Mouse (Mus musculus): Measurements from ENCODE around the gene Zyg11a. TPM values are rescaled to one million over a fixed set of nuclear protein-coding genes. Genes with fewer than 3 reads are reported as not detected.
"Not testable (repeated sequence)": the region's sequence is repeated elsewhere in the genome, so short reads cannot be mapped to it uniquely, and the experiment has no call there.

Gene Zyg11a
- polyA plus RNA-seq, 1 experiment from 2014 or later = not detected

GRCm38 (mm10) chr4:108143178-108143577 is 74.7 kb downstream of the Zyg11a start:
- not testable (repeated sequence) for ATAC-seq (ENCODE audit: insufficient number of reproducible peaks, low FRiP score, low TSS enrichment, low read depth)

GRCm38 (mm10) chr4:108136938-108137337 is 80.9 kb downstream of the Zyg11a start:
- Histone ChIP-seq H3K9ac (no peak overlapping the region), H3K4me2 (no peak overlapping the region), H3K27me3 (no peaks in the 10 kb centered on the region), H3K27ac (no peak overlapping the region), H3K36me3 (no peaks in the 10 kb centered on the region), H3K4me1 (no peaks in the 10 kb centered on the region), H3K4me3 (no peak overlapping the region), H3K9me3 (no peaks in the 10 kb centered on the region)
- 90% methylated on average over 5 of the region's 5 CpGs for WGBS
- ATAC-seq (ENCODE audit: insufficient number of reproducible peaks, low FRiP score, low TSS enrichment, low read depth) = no peak

More at GRCm38 (mm10) chr4:108143178-108143577, 74.7 kb downstream of the Zyg11a start:
- H3K27me3 ChIP-seq, H3K4me1 ChIP-seq, H3K36me3 ChIP-seq, H3K9ac ChIP-seq, H3K4me3 ChIP-seq, H3K4me2 ChIP-seq, H3K9me3 ChIP-seq, H3K27ac ChIP-seq: not testable (repeated sequence)
- WGBS = 87% methylated on average over 2 of the region's 2 CpGs

Other genes starting within 250 kb of the Zyg11a start
- gene Slc1a7, start 249.7 kb downstream of the Zyg11a start, polyA plus RNA-seq (2015; fragmentation: Nextera tagmentation; extraction: Ambion mirVana) = 0.05 and 0.10 TPM in 2 replicates
- gene Podn, start 121.6 kb downstream of the Zyg11a start, polyA plus RNA-seq (2015; fragmentation: Nextera tagmentation; extraction: Ambion mirVana) = 2.2 and 3.5 TPM in 2 replicates
- 225 and 228 TPM in 2 replicates for gene Scp2, start 73.0 kb downstream of the Zyg11a start, polyA plus RNA-seq (2015; fragmentation: Nextera tagmentation; extraction: Ambion mirVana)
- gene Echdc2, start 52.6 kb downstream of the Zyg11a start, polyA plus RNA-seq (2015; fragmentation: Nextera tagmentation; extraction: Ambion mirVana) = 44.1 and 45.7 TPM in 2 replicates
- gene Zyg11b, start 83.0 kb upstream of the Zyg11a start, polyA plus RNA-seq (2015; fragmentation: Nextera tagmentation; extraction: Ambion mirVana) = 9.0 and 10.6 TPM in 2 replicates
- gene Coa7, start 110.1 kb upstream of the Zyg11a start, polyA plus RNA-seq (2015; fragmentation: Nextera tagmentation; extraction: Ambion mirVana) = 38.0 and 40.3 TPM in 2 replicates
- gene Shisal2a, start 165.3 kb upstream of the Zyg11a start, polyA plus RNA-seq (2015; fragmentation: Nextera tagmentation; extraction: Ambion mirVana) = 1.8 and 1.9 TPM in 2 replicates
- gene Gpx7, start 188.9 kb upstream of the Zyg11a start, polyA plus RNA-seq (2015; fragmentation: Nextera tagmentation; extraction: Ambion mirVana) = 125 and 133 TPM in 2 replicates
- gene Tut4, start 241.4 kb upstream of the Zyg11a start, polyA plus RNA-seq (2015; fragmentation: Nextera tagmentation; extraction: Ambion mirVana) = 50.8 and 64.5 TPM in 2 replicates

Data from limb, embryonic 15.5 days (tissue).